Mouse (Mus musculus) olfactory bulb, adult 2 months (tissue): ENCODE data around the gene Olfr1416. TPM values are rescaled to one million over a fixed set of nuclear protein-coding genes. Genes with fewer than 3 reads are reported as not detected.

Experiments used
- H3K27ac ChIP-seq: fragments of 200-500 bp; 2 replicates; pipeline ENCODE4 v1.5.1; 2012; ENCODE audit warnings: low read depth, low read length; ENCODE audit not compliant: insufficient read depth
- H3K4me1 ChIP-seq: fragments of 200-500 bp; 2 replicates; pipeline ENCODE4 v1.6.1; 2012; ENCODE audit warnings: low read length; ENCODE audit not compliant: control insufficient read depth, insufficient read depth
- H3K4me3 ChIP-seq: fragments of 200-500 bp; 2 replicates; pipeline ENCODE4 v1.5.1; 2012; ENCODE audit warnings: mild to moderate bottlenecking, low read depth, low read length, moderate library complexity; ENCODE audit not compliant: insufficient read depth
- CTCF ChIP-seq: fragments of 200-500 bp; IDR thresholded peaks from 2 replicates; pipeline ENCODE4 v1.5.1; 2012; ENCODE audit warnings: low read depth, mild to moderate bottlenecking, low read length, moderate library complexity; ENCODE audit not compliant: insufficient read depth
- POLR2A ChIP-seq: fragments of 200-500 bp; IDR thresholded peaks from 2 replicates; pipeline ENCODE4 v1.6.1; 2012; ENCODE audit warnings: mild to moderate bottlenecking, low read depth, low read length, moderate library complexity; ENCODE audit not compliant: insufficient read depth
- WGBS: fragments of 180-500 bp; shearing (Covaris S2); methylation state at CpG from one replicate; pipeline ENCODE4 v1.1.7; 2018; 5-methylcytosine and 5-hydroxymethylcytosine counted together
- polyA plus RNA-seq: library from polyadenylated mRNA; stranded (reverse); fragments of >200 nt; gene quantifications from 2 replicates; pipeline ENCODE4 v1.2.4, GENCODE M21; 2012; ENCODE audit warnings: low replicate concordance; ENCODE audit not compliant: missing spikeins, insufficient read depth, insufficient read length

Gene Olfr1416
- polyA plus RNA-seq, 1 experiment, result not detected

GRCm38 (mm10) chr1:92437678-92438271 lies 47.1 kb downstream of the Olfr1416 start:
- WGBS, result 28% methylated on average over 9 of the region's 9 CpGs
- H3K4me3 ChIP-seq, result no peak overlapping the region
- TF ChIP-seq CTCF, result no peak
- TF ChIP-seq POLR2A, result no peak
- peaks cover 38% of the 10 kb centered on the region for H3K4me1 ChIP-seq
- peak overlapping the region; percentile 45 for H3K27ac ChIP-seq

DNA sequence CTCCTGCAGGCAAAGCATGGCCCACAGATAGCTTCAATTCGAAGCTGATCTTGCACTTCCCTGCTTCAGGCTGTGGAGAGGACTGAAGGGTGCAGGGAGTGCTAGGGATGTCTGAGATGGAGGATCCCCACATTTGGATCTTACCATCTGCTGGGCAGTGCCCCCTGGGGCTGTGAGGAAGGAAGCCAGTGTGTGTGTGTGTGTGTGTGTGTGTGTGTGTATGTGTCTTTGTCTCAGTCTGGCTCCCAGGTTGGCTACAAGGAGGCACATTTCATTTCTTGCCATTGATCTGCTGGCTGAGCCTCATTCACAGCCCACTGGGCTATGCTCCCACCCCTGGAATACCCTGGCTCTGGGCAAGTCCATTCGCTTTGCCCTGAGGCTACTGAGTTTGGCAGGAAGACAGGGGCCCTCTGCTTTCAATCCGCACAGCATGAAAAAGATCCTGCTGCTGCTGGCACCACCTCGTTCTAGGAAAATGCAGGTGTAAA lies 48.0 kb downstream of the Olfr1416 start:
- H3K27ac ChIP-seq, result no peak overlapping the region
- 50% methylated on average over 4 of the region's 4 CpGs for WGBS
- TF ChIP-seq POLR2A, result no peak

GRCm38 (mm10) chr1:92434986-92435385 lies 49.9 kb downstream of the Olfr1416 start:
- TF ChIP-seq CTCF (no peak), POLR2A (no peak)
- 78% methylated on average over 1 of the region's 1 CpGs for WGBS
- H3K27ac ChIP-seq, result no peak overlapping the region

More for the DNA sequence above, 48.0 kb downstream of the Olfr1416 start:
- H3K4me3 ChIP-seq, result no peak overlapping the region
- H3K4me1 ChIP-seq, result peaks cover 38% of the 10 kb centered on the region

DNA sequence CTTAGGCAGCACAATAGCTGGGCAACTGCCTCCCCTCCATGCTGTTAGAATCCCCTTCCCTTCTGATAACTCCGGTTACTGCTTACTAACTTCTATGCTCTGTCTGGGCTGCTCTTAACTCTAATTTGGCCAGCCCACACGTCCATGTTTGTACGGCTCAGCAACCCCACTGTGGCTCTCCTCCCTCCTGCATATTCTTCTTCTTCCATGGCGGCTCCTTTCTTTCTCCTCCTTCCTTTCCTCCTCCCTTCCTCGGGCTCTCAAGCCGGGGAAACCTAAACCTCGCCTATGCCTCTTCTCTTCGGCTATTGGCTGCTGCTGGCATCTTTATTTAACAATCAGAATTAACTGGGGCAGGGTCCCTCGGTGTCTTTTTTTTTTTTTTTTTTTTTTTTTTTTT lies 52.1 kb downstream of the Olfr1416 start:
- no peak for TF ChIP-seq POLR2A
- no peak for TF ChIP-seq CTCF
- Histone ChIP-seq H3K4me1 (peaks cover 20% of the 10 kb centered on the region), H3K4me3 (no peak overlapping the region), H3K27ac (no peak overlapping the region)
- WGBS, result 46% methylated on average over 9 of the region's 9 CpGs

More at GRCm38 (mm10) chr1:92434986-92435385, 49.9 kb downstream of the Olfr1416 start:
- Histone ChIP-seq H3K4me1 (peaks cover 29% of the 10 kb centered on the region), H3K4me3 (no peak overlapping the region)

- H3K27ac ChIP-seq, result no peak overlapping the region
- 62% methylated on average over 4 of the region's 4 CpGs for WGBS
- H3K4me1 ChIP-seq, result peaks cover 15% of the 10 kb centered on the region
- H3K4me3 ChIP-seq, result no peak overlapping the region
- no peak for TF ChIP-seq POLR2A
These were observed 52.8 kb downstream of the Olfr1416 start for GRCm38 (mm10) chr1:92432098-92432497.

- TF ChIP-seq POLR2A, result no peak
- no peak for TF ChIP-seq CTCF
- Histone ChIP-seq H3K27ac (no peak overlapping the region), H3K4me3 (no peak overlapping the region), H3K4me1 (peaks cover 9% of the 10 kb centered on the region)
- 85% methylated on average over 3 of the region's 3 CpGs for WGBS
These were observed 53.5 kb downstream of the Olfr1416 start for GRCm38 (mm10) chr1:92431420-92431819.

DNA sequence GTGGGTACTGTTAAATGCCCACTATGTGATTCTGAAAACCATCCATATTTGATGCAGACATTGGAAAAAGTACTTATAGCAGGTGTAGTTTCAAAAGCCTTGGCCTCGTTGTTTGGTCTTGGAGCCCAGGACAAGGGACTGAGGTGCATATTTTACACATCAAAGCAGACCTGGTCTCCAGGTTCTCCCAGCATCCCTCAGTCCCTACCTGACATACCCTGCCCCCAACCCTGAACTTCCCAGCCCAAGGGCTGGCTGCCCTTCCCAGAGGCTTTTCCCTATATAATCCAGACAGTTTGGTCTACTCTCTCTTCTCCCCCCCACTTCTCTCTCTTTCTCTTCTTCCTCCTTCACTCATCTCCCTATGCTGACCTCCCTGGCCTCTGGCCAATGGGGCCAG lies 53.9 kb downstream of the Olfr1416 start:
- Histone ChIP-seq H3K27ac (no peak overlapping the region), H3K4me1 (peaks cover 9% of the 10 kb centered on the region), H3K4me3 (no peak overlapping the region)
- 91% methylated on average over 1 of the region's 1 CpGs for WGBS
- TF ChIP-seq POLR2A, result no peak
- TF ChIP-seq CTCF, result no peak

Other genes with a start within 250 kb of the Olfr1416 start
- 207 TPM in 1 of 2 replicates, not detected in the other for gene Ndufa10, start 11.3 kb downstream of the Olfr1416 start, polyA plus RNA-seq
- not detected in 2 replicates for gene Olfr1415, start 11.0 kb upstream of the Olfr1416 start, polyA plus RNA-seq
- not detected in 2 replicates for gene Olfr1414, start 33.5 kb upstream of the Olfr1416 start, polyA plus RNA-seq
- not detected in 2 replicates for gene Olfr1413, start 86.2 kb upstream of the Olfr1416 start, polyA plus RNA-seq
- gene Olfr1412, start 100.7 kb upstream of the Olfr1416 start, polyA plus RNA-seq, result not detected in 2 replicates
- not detected in 2 replicates for gene Olfr1411, start 109.3 kb upstream of the Olfr1416 start, polyA plus RNA-seq
- gene Olfr1410, start 120.7 kb upstream of the Olfr1416 start, polyA plus RNA-seq, result not detected in 2 replicates
- not detected in 2 replicates for gene Olfr12, start 132.7 kb upstream of the Olfr1416 start, polyA plus RNA-seq
- gene Cops9, start 156.9 kb upstream of the Olfr1416 start, polyA plus RNA-seq, result not detected in 2 replicates
- not detected in 2 replicates for gene Otos, start 163.7 kb upstream of the Olfr1416 start, polyA plus RNA-seq